ENCODE assay signal across 9 mouse cellular contexts in the genomic region with DNA sequence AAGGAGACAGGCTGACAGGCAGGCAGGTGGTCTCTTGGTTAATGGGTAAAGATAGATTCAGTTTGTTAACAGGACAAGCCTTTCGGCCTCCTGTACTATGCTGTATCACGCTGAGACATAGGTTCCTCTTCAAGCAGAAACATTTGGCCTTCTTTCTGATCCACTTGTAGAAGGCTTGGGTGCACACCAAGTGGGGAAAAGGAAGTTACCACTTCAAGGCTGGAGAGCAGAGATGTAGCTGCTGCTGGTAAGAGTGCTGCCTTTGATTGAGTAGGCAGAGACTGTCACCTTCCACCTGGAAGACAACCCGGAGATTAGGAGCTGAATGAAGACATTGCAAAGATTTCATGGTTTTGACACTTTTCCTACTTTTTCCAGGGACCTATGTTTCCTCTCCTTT. TPM values are rescaled to one million over a fixed set of nuclear protein-coding genes. Genes with fewer than 3 reads are reported as not detected.
DNase-seq lines count a peak whose midpoint lies in the region; ATAC-seq lines count a peak whose summit lies in the region.
"Had no signal": no experiment of that assay in that cellular context is flagged by ENCODE, and none has a peak within 500 bp of the region (broad histone marks: within the 10 kb centered on the region; RNA-seq: fewer than 3 reads in every experiment).

No protein-coding gene starts in this region.

- peak overlapping the region; percentile 71 for H3K4me3 ChIP-seq in heart, embryonic 13.5 days

- no peak for ATAC-seq in heart, embryonic 13.5 days (ENCODE audit: extremely low read depth, insufficient number of reproducible peaks, low FRiP score, low TSS enrichment)
- ATAC-seq in megakaryocyte progenitor cell, adult 5-6 weeks (replicated peaks; ENCODE audit: poor library complexity), result peak; percentile 35

- H3K36me3 ChIP-seq in heart, embryonic 13.5 days, result peaks cover 28% of the 10 kb centered on the region
- H3K36me3 ChIP-seq: liver, embryonic 15.5 days had no signal

- H3K27ac ChIP-seq in heart, embryonic 13.5 days (replicated peaks), result no peak overlapping the region
- H3K27ac ChIP-seq: liver, embryonic 15.5 days had no signal

- no peaks in the 10 kb centered on the region for H3K9me3 ChIP-seq in heart, embryonic 13.5 days
- H3K9me3 ChIP-seq: liver, embryonic 15.5 days had no signal

- H3K9ac ChIP-seq in heart, embryonic 13.5 days, result peak overlapping the region; percentile 88
- H3K9ac ChIP-seq: liver, embryonic 15.5 days had no signal

- H3K4me1 ChIP-seq in heart, embryonic 13.5 days, result peaks cover 30% of the 10 kb centered on the region
- H3K4me1 ChIP-seq: liver, embryonic 15.5 days had no signal

- no peak for DNase-seq in heart, postnatal 10 days
- peak; percentile 2 for DNase-seq in thymus, postnatal 0 days (ENCODE audit: low spot score)
- DNase-seq in thymus, postnatal 14 days, result no peak
- DNase-seq in embryo, embryonic 10.5 days (ENCODE audit: low spot score), result no peak
- DNase-seq in gastrocnemius, postnatal 14 days, result no peak
- DNase-seq in cerebellum, adult 18-20 months, result no peak

- H3K27me3 ChIP-seq in heart, embryonic 13.5 days (replicated peaks), result no peaks in the 10 kb centered on the region

- intact Hi-C loops in heart, postnatal 10 days (cut with DNase I), result no loop called here
- intact Hi-C loops in gastrocnemius, postnatal 14 days (cut with DNase I; ENCODE audit: low total_unique reads), result no loop called here

- peak overlapping the region; percentile 75 for H3K4me2 ChIP-seq in heart, embryonic 13.5 days

- 52% methylated on average over 3 of the region's 3 CpGs for WGBS in heart, embryonic 13.5 days

RNA-seq across cellular contexts. Expression of gene Bend5, which starts 1.3 kb away (rescaled TPM):
- polyA plus RNA-seq in heart, embryonic 13.5 days (2015; fragmentation: Nextera tagmentation; extraction: Ambion mirVana), result 16.6 and 18.3 TPM in 2 replicates
- total RNA-seq in heart, postnatal 10 days (2021), result 1 to 10 TPM; 9.2 to 9.4 TPM
- 27.4 and 29.7 TPM in 2 replicates for polyA plus RNA-seq in thymus, postnatal 0 days (2015; fragmentation: Nextera tagmentation; extraction: Ambion mirVana)
- total RNA-seq in megakaryocyte progenitor cell, adult 5-6 weeks (2015), result 0.44 and 3.8 TPM in 2 replicates
- total RNA-seq in megakaryocyte progenitor cell, adult 5-6 weeks (2017), result 1.6 TPM in 1 of 2 replicates, not detected in the other
- total RNA-seq in gastrocnemius, postnatal 14 days (2021), result 1 to 10 TPM in 1 of 2 experiments, under 1 TPM in 1; 0.93 to 1.8 TPM
